Mouse (Mus musculus) skeletal muscle tissue, adult 2 months (tissue): Measurements from ENCODE around the gene Pi16.

Source experiments
- DNase-seq: peaks from one replicate; pipeline ENCODE4 v3.0.0-alpha.2; 2012; ENCODE audit warnings: low read depth, low spot score

Gene Pi16

DNA sequence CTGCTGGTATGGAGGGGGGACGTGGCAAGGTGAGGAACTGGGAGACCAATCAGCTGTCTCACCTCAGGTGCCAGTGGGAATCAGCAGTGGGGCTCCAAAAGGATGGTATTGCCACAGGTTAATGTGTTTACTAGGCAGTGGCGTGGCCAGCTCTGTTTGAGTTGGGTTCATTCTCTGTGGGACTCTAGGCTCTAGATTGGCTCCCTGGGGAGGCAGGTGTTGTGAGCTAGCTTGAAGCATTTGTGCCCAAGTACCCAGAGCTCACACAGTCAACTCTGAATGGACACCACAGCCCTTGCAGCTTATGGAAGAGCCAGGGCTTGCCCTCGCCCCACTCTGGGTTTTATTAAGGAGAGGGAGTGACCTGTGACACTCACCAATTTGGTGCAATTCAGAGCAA is 13.6 kb upstream of the Pi16 start:
- DNase-seq = no peak

DNA sequence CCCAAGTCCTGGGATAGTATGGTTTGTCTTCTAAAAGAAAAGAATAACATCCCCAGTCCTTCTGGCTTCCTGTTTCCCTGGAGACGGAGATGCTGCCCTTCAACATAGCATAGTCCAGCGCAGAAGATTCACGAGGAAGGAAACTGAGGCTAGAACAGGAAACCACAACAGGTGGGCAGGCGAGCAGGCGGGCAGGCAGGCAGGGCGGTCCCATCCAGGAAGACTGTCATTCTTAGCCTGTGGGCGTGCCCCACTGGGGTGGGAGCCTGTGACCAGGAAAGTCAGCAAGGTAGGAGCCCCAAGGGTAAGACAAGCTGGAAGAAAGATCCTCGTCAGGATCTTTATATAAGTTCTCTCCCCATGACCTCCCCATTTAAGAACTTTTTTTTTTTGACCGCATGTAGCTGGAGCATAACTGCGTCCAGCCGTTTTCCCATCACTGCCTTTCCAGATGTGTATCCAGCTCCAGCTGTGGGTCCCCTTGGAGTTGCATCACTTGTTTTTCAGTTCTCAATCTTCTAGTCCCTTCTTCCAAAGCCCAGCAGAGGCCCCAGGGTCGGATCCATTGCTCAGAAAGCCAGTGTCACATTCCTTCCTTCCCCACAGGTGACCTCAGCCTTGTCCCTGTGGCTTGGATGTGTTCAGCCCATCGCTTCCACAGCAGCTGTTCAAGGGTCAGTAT is 13.0 kb upstream of the Pi16 start:
- DNase-seq = peak; percentile 69

DNA sequence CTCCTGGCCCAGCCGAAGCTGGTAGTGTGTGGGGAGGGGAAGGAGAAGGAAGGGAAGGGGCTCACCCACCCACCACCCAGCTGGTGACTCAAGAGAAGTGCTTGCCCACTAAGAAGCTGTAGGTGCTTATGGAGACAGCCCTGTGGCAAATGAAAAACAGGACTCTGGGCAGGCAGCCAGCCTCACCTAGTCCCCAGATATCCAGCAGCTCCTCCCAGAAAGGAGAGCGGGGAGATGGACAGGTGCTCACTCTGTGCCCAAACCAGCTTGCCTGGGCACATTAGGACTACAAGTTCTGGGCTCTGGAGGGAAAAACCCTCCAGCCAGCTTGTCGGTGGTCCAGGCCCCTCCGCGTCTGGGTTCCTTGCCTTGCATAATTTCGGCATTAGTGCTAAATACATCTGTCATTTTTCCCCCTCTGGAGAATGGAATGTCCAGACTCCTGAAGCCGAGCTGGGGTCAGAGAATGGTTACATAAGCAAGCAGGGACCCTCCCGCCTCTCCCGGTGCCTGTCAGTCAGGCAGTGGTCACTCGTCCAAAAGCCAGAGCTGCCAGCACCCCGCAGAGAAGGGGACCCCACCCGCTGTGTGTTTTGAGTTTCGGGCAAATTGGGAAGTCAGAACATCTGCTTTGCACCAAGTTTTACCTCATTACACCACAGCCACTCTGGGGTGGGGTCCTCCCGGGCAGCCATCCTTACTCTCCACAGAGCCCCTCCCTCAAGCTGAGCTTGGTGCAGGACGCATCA is 12.2 kb upstream of the Pi16 start:
- DNase-seq = no peak

DNA sequence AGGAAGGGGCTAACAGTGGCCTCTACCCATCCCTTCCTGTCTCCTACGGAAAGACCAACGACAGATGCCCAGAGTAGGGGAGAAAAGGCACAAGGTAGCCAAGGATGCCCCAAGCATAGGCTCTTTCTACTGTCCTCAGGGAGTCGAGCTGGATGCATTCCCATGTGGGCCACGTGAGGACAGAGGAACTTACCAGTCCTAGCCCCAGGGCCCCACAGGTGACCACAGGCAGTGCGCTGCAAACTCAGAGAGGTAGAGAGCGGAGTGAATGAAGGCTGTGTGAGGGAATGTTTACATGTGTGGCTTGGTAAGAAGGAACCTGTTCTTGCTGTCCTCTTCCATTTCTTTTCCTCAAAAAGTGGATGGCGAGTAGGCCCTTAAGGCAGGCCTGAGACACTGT is 11.6 kb upstream of the Pi16 start:
- no peak for DNase-seq

DNA sequence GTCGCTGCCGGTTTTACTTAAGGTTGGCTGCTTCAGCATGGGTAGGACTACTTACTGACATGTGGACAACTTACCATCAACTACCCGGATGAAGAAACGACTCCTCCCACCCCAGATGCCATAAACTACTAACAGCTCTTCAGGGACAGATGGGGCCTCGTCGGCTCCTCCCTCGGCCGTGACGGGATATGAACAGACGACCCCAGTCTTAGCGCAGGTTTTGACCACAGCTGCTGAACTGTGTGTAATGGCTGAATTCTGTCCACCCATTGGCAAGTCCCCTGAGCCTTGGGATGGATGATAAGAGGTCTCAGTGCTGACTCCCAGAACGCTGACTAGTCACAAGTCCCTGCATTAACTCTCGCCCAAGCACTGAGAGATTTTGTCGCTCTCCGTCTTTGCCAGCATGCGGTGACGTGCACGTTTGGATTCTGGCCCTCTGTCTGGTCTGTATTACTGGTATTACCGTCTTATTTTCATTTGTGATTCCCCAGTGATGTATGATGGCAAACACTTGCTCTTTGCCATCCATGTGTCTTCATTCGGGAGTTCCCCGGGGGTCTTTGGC is 7.3 kb upstream of the Pi16 start:
- DNase-seq = no peak

DNA sequence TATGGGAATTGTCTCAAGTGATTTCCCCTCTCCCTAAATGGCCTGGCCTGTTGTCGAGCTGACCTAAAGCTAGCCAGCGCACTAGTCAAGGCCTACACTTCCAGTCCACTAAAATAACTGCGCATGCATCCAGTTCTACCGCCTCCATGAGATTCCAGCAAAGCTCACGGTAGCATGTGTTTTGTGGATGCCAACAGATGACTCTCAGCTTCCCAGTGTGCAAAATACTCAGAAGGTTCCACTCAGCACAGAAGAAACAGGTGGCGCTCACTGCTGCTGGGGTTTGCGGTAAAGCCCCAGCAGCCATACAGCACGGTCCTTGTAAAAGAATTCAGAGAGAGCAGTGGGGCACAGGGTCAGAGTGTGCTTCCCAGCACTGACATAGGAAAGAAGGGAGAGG is 5.9 kb upstream of the Pi16 start:
- no peak for DNase-seq

DNA sequence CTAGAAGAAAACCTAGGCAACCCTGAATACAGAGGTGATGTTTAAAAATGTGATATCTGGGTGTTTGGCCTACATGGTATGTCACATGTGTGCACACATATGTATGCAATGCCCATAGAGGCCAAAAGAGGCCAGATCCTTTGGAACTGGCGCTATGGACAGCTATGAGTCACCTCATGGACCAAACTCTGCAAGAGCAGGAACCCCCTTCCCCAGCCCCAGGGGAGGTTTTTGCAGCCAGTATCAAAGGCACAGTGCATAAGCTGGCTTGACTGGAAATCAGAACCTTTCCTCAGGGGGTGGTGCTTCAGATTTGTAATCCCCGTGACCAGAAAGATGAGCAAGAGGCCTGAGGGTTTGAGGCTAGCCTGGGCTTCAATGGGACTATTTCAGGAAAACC is 5.4 kb upstream of the Pi16 start:
- no peak for DNase-seq

DNA sequence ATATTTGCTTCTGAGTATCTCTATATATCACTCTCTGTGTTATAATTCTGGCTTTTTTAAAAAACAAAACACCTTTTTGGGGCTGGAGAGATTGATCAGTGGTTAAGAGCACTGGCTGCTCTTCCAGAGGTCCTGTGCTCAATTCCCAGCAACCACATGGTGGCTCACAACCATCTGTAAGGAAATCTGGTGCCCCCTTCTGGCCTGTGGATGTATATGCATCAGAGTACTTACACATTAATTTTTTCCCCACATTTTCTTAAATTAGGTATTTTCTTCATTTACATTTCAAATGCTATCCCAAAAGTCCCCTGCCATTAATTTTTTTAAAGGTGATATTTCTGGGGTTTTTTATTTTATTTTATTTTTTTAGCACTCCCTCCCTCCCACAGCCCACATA is 4.2 kb upstream of the Pi16 start:
- no peak for DNase-seq

DNA sequence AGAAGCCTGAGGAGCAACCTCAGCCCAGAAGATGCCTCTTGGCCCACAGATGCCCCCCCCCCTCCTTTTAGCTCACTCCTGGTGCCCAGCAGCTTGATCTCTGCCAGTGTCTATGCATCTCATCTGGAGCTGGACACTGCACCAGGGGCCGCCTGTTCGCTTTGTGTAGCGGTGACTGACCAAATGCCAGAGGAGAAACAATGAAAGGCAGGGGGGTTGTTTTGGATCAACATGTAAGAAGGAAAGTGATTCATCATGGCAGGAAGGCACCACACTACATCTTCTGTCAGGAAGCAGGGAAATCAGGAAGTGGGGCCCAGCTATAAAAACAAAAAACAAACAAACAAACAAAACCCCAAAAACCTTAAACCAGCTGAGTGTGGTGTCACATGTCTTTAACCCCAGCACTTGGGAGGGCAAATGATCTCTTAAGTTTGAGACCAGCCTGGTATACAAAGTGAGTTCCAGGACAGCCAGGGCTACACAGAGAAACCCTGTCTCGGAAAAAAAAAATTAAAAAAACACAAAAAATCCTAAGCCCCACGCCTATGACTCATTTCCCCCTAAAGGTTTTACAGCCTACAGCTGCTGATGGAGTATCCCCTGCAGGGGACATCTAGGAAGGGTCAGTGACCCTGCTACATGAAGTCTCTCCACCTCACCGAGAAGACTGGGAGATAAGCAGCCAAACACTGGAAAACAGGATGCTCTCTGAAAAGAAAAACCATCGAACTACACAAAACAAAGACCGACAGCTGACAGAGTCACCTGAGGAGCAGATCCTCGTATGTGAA is 1.6 kb upstream of the Pi16 start:
- no peak for DNase-seq

DNA sequence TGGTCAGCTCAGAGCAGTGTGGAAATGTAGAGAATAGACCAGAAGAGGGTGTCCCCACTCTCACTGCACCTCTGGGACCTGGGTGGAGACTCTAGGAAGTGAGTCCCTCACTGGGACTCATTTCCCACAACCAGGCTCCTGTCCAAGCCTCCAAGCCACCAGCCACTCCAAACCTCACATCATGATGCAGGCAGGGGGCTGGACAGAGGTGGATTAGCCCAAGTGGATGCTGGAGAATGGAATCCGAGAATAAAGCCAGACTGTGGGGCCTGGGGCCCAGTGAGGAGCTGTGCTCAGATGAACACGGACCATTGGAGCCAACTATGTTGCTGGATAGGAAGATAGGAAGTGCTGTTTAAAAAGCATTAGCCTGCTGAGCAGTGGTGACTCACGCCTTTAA is 589 bp upstream of the Pi16 start:
- DNase-seq = no peak

DNA sequence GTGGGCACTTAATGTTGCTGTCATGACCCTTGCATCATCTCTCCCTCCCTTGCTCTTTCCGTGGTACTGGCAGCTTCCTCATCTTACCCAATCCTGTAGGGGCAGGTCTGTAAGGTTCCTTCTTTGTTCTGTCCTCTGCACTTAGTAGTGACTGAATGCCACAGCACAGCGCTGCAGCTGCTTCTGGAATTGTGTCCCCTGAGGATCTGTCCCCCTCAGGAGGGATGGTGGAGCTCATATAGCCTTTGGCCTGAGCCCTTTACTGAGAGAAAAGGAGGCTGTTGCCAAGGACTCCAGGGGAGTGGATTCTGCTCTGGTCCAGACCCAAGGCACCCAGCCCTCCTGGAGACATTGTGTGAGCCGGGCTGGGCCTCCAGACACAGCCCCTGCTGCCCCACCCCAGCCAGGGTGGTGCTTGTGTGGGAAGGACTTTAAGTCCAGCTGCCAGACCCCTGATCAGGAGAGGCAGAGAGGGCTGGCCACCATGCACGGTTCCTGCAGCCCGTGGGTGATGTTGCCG is 1.3 kb downstream of the Pi16 start:
- no peak for DNase-seq

DNA sequence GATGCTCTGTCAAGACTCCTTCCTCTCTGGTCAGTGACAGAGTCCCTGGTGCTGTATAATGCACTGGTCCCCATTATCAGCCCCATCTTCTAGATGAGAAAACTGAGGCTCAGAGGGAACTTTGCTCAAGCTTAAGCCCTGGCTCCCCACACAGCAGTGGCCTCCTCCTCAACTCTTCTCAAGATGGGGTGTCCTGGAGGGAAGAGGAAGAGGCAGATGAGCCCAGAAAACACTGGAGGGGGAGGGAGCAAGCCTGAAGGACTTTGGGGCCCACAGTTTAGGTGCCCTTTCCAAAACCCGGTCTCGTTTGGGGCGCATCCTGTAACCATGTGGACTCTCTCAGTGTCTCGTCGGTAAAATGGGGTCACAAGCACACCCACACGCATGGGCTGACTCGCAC is 2.0 kb downstream of the Pi16 start:
- no peak for DNase-seq

DNA sequence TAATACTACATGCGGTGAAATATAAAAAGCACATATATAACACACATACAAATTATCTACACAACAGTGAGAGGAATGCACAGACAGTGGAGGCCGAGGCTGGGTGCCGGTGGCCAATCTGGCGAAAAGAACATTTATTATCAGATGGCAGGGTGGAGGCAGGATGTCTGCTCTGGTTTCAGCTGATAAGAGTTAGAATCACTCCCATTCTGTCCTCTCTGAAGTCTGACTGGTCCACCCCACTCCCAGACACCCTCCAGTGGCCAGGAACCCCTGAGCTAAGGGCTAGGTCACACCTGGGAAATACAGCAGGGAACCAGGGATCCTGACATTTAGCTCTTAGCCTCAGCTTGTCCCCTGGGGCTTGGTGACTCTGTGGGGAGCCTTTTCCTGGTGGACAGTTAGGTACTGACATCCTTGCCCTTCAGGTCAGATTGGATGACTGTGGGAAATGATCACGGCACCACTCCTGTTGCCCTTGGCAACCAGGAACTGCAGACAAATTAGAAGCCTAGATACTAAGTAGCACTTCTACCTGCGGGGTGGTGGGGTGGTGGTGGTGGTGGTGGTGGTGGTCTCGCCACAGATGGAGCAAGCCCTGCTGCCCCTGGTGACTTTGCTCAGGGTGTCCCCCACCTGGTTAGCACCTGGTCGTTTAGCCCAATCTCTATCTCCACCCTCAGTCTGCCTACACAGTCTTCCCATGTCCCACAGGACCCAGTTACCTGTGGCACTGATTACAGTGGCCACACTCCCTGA is 2.6 kb downstream of the Pi16 start:
- no peak for DNase-seq

DNA sequence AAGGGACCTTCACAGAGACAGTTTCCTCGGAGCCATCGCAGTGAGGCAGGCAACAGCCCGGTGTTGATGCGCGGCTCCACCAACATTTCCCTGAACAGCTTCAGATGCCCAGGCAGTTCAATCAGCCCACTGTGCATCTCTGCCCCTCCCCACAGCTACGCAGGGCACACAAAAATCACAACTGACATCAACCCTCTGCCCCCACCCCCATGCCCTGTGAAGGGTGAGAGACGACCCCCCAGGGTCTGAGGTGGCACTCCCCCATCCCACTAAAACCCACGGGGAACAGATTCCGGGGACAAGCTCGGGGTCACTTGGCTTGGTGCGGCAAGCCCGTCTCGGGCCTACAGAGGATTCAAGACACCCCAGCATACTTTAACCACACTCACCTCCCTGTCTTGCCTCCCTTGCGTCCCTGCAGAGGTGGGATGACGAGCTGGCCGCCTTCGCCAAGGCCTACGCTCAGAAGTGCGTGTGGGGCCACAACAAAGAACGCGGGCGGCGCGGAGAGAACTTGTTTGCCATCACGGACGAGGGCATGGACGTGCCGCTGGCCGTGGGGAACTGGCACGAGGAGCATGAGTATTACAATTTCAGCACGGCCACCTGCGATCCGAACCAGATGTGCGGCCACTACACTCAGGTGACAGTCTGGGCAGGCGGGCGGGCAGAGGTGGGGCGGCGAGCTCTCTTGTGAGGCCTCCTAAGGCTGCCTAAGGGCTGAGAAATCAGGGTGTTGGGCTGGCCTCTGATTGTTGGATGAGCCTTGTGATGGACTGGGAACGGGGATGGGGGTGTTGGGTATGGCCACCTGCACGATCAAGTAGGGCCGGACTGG is 4.5 kb downstream of the Pi16 start:
- no peak for DNase-seq

DNA sequence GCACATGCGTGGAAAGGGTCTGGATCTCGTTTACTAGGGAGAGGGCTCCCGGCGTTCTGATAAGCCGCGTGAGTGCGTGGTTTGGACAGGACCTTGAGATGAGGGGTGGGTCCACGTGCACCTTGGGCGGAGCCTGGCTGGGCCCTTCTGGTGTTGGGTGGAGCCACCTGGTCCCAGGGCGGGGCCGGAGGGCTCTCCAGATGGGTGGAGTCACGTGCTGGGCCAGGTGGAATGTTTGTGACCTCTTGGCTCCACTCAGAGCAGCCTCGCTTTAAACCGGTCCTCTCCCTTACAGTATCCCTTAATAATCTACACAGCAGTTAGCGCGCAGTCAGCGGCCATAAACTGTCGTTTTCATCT is 5.1 kb downstream of the Pi16 start:
- DNase-seq = no peak

DNA sequence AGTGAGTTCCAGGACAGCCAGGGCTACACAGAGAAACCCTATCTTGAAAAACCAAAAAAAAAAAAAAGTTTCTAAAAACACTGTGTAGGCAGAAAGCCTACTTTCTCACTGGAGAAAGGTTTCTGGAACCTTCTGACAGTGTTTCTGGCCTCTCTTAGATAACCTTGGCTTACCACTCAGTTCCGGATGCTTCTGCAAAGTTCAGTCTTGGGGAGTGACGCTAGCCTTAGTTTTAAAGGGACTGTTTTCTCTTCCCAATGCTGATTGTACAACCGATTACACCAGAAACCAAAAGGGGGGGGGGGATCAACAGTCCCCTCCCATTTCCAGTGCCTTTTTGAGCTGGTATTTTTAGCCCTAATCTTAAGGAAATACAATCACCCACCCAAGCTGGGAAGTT is 6.1 kb downstream of the Pi16 start:
- no peak for DNase-seq

DNA sequence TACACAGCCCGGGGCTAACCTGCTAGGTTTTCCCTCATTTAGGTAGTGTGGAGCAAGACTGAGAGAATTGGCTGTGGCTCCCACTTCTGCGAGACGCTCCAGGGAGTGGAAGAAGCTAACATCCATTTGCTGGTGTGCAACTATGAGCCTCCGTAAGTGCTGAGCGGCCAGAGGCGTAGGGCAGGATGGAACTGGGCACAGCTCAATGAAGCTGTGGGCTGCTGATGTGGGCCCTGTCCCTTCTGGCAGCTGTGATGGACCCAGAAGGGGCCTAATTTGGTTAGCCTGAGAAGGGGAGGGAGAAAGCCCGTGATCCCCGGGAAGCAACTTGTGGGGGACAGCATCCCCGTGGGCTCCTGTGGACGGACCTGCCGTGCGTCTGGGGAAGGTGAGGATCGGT is 8.4 kb downstream of the Pi16 start:
- no peak for DNase-seq

DNA sequence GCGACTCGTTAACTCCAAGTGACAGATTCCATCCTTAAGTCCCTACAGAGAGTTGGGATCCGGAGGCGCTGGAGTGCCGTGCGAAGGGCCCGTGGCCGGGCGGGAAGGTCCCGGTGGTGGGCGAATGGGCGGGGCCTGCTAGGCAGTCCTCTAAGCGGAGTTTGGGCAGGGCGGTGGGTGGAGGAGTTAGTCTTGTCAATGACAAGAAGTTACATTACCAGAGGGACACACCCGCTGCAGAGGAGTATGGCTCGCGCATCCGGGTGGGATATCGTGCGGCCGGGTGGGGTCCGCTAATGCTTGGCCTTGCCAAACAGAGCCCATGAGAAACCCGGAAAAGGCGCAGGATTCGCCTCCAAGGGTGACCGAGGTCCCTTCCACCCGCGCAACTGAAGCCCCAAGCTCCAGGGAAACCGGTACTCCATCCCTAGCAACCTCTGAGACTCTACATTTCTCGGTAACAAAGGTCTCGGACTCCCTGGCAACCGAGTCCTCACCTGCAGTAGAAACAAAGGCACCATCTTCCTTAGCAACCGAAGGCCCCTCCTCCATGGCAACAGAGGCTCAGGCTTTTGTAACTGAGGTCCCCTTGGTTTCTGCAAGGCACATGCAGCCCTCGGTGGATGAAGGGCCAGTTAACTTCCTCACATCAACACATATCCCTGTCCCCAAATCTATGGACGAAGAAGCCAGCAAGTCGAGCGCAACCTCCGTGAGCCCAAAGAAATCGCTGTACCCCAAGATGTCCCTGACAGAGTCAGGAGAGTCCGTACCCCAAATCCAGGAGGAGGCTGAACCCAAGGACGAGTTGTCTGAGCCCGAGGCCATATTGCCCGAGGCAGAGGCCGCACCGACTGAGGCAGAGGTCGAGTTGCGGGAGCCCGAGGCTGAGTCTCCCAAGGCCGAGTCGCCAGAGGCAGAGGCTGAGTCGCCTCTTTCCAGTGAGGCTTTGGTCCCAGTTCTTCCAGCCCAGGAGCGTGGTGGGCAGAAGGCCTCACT is 9.3 kb downstream of the Pi16 start:
- no peak for DNase-seq

DNA sequence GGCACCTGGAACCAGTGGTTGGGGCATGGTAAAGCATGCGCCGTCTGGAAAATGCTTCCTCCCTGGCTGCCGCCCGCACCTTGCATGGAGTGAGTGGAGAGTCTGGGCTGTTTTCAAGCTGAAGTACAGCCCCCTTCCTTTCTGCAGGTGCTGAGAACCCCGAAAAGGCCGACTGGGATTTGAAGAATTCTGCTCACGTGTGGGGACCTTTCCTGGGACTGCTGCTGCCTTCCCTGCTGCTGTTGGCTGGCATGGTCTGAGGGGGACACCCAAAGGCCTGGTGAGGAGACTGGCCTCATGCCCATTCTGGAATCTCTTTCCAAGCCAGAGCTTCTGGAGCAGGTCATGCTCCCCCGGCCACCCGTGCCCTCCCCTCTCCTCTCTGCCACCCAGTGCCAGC is 10.2 kb downstream of the Pi16 start:
- no peak for DNase-seq
